Mouse (Mus musculus): ENCODE results near the gene Gabrp.

Gene Gabrp

GRCm38 (mm10) chr11:33578859-33579258, at the start of gene Gabrp:
TSS of gene Gabrp (minus strand) at chr11:33578959.
- DNase-seq (ENCODE audit: low spot score), result no peak

GRCm38 (mm10) chr11:33627136-33627742, 48.5 kb upstream of the Gabrp start:
- no peak for DNase-seq (ENCODE audit: low spot score)

- DNase-seq (ENCODE audit: low spot score), result peak; percentile 72
Measured at GRCm38 (mm10) chr11:33614218-33614617, 35.5 kb upstream of the Gabrp start.

- DNase-seq (ENCODE audit: low spot score), result no peak
Measured at GRCm38 (mm10) chr11:33607784-33608183, 29.0 kb upstream of the Gabrp start.

GRCm38 (mm10) chr11:33603174-33603573, 24.4 kb upstream of the Gabrp start:
- DNase-seq (ENCODE audit: low spot score), result no peak

- DNase-seq (ENCODE audit: low spot score), result no peak
Measured at GRCm38 (mm10) chr11:33598986-33599385, 20.2 kb upstream of the Gabrp start, which contains the start of gene D130052B06Rik. TSS of gene D130052B06Rik (plus strand) at chr11:33599302.

GRCm38 (mm10) chr11:33596655-33597054, 17.9 kb upstream of the Gabrp start:
- no peak for DNase-seq (ENCODE audit: low spot score)

GRCm38 (mm10) chr11:33592826-33593225, 14.1 kb upstream of the Gabrp start:
- no peak for DNase-seq (ENCODE audit: low spot score)

- DNase-seq (ENCODE audit: low spot score), result no peak
Measured at GRCm38 (mm10) chr11:33590771-33591170, 12.0 kb upstream of the Gabrp start.

- no peak for DNase-seq (ENCODE audit: low spot score)
Measured at GRCm38 (mm10) chr11:33586614-33587013, 7.9 kb upstream of the Gabrp start.

GRCm38 (mm10) chr11:33579621-33580020, 862 bp upstream of the Gabrp start:
- DNase-seq (ENCODE audit: low spot score), result no peak

GRCm38 (mm10) chr11:33574944-33575343, 3.8 kb downstream of the Gabrp start:
- DNase-seq (ENCODE audit: low spot score), result no peak

- DNase-seq (ENCODE audit: low spot score), result no peak
Measured at GRCm38 (mm10) chr11:33570413-33570812, 8.3 kb downstream of the Gabrp start.

GRCm38 (mm10) chr11:33563921-33564320, 14.8 kb downstream of the Gabrp start:
- no peak for DNase-seq (ENCODE audit: low spot score)

GRCm38 (mm10) chr11:33554123-33554522, 24.6 kb downstream of the Gabrp start:
- peak; percentile 74 for DNase-seq (ENCODE audit: low spot score)

- DNase-seq (ENCODE audit: low spot score), result no peak
Measured at GRCm38 (mm10) chr11:33550861-33551560, 27.7 kb downstream of the Gabrp start.

- DNase-seq (ENCODE audit: low spot score), result peak; percentile 40
Measured at GRCm38 (mm10) chr11:33547386-33547785, 31.4 kb downstream of the Gabrp start.

GRCm38 (mm10) chr11:33544945-33545344, 33.8 kb downstream of the Gabrp start:
- no peak for DNase-seq (ENCODE audit: low spot score)

- no peak for DNase-seq (ENCODE audit: low spot score)
Measured at GRCm38 (mm10) chr11:33544121-33544520, 34.6 kb downstream of the Gabrp start.

GRCm38 (mm10) chr11:33537390-33538125, 41.2 kb downstream of the Gabrp start:
- no peak for DNase-seq (ENCODE audit: low spot score)

- DNase-seq (ENCODE audit: low spot score), result no peak
Measured at GRCm38 (mm10) chr11:33536636-33537035, 42.1 kb downstream of the Gabrp start.

GRCm38 (mm10) chr11:33534541-33534940, 44.2 kb downstream of the Gabrp start:
- no peak for DNase-seq (ENCODE audit: low spot score)

- DNase-seq (ENCODE audit: low spot score), result no peak
Measured at GRCm38 (mm10) chr11:33533577-33533976, 45.2 kb downstream of the Gabrp start.
